ENCODE assay signal across 8 mouse cellular contexts in genomic region chr13:52977221-52977609, GRCm38 (mm10). TPM values are rescaled to one million over a fixed set of nuclear protein-coding genes. Genes with fewer than 3 reads are reported as not detected.
DNase-seq lines count a peak whose midpoint lies in the region; ATAC-seq and TF ChIP-seq lines count a peak whose summit lies in the region.

No protein-coding gene starts in this region.

- no peak for TF ChIP-seq POLR2A in small intestine, adult 2 months (IDR thresholded peaks at IDR 0.05; ENCODE audit: low read depth, low read length)

- H3K27ac ChIP-seq in heart, embryonic 10.5 days, result peak overlapping the region; percentile 56
- H3K27ac ChIP-seq in midbrain, embryonic 11.5 days (ENCODE audit: low read depth, low read length), result no peak overlapping the region
- H3K27ac ChIP-seq in midbrain, embryonic 10.5 days (replicated peaks), result no peak overlapping the region
- H3K27ac ChIP-seq in intestine, postnatal 0 days (ENCODE audit: low read depth, low read length), result no peak overlapping the region
- 0 out of 2 replicates have a peak overlapping the region, but pooled peaks have one; percentile 35 for H3K27ac ChIP-seq in small intestine, adult 2 months (ENCODE audit: insufficient read depth, low read depth, low read length)

- peaks cover 58% of the 10 kb centered on the region for H3K4me1 ChIP-seq in heart, embryonic 10.5 days
- peaks cover 17% of the 10 kb centered on the region for H3K4me1 ChIP-seq in midbrain, embryonic 11.5 days (ENCODE audit: control insufficient read depth, insufficient read depth, low read length)
- H3K4me1 ChIP-seq in midbrain, embryonic 10.5 days, result peaks cover 59% of the 10 kb centered on the region
- H3K4me1 ChIP-seq in intestine, postnatal 0 days (replicated peaks; ENCODE audit: control insufficient read depth, insufficient read depth, low read length), result peaks cover 25% of the 10 kb centered on the region; the same call in 1 of the 2 replicates
- H3K4me1 ChIP-seq in small intestine, adult 2 months (ENCODE audit: control insufficient read depth, insufficient read depth, insufficient read length, low read length), result peaks cover 28% of the 10 kb centered on the region

- H3K27me3 ChIP-seq in heart, embryonic 10.5 days (ENCODE audit: insufficient read depth, poor library complexity, severe bottlenecking), result no peaks in the 10 kb centered on the region
- H3K27me3 ChIP-seq in midbrain, embryonic 11.5 days (ENCODE audit: control insufficient read depth, insufficient read depth, low read length), result peaks cover 17% of the 10 kb centered on the region
- peaks cover 32% of the 10 kb centered on the region for H3K27me3 ChIP-seq in midbrain, embryonic 10.5 days (ENCODE audit: low read depth, poor library complexity, severe bottlenecking)
- H3K27me3 ChIP-seq in intestine, postnatal 0 days (replicated peaks; ENCODE audit: control insufficient read depth, insufficient read depth, low read length), result no peaks in the 10 kb centered on the region
- no peaks in the 10 kb centered on the region for H3K27me3 ChIP-seq in small intestine, adult 2 months (ENCODE audit: control insufficient read depth, insufficient read depth, low read length)

- no peak for TF ChIP-seq CTCF in intestine, postnatal 0 days (IDR thresholded peaks at IDR 0.05; ENCODE audit: low read depth)
- TF ChIP-seq CTCF in small intestine, adult 2 months (IDR thresholded peaks at IDR 0.05; ENCODE audit: extremely low read depth, insufficient read length, insufficient replicate concordance, low read depth, low read length), result no peak

- no peak for DNase-seq in heart, embryonic 10.5 days (ENCODE audit: low spot score)
- DNase-seq in heart, adult 8-10 months (ENCODE audit: low spot score), result no peak
- peak; percentile 84 for DNase-seq in midbrain, embryonic 11.5 days (ENCODE audit: low spot score, missing footprints)
- DNase-seq in midbrain, embryonic 10.5 days (ENCODE audit: low spot score), result no peak
- no peak for DNase-seq in cerebellum, adult 9-10 months
- no peak for DNase-seq in embryo, embryonic 10 days (ENCODE audit: low spot score)

- WGBS in heart, embryonic 10.5 days, result 54% methylated on average over 9 of the region's 9 CpGs
- WGBS in midbrain, embryonic 11.5 days, result 77% methylated on average over 9 of the region's 9 CpGs
- 77% methylated on average over 9 of the region's 9 CpGs for WGBS in midbrain, embryonic 10.5 days
- WGBS in intestine, postnatal 0 days, result 68% methylated on average over 9 of the region's 9 CpGs
- WGBS in small intestine, adult 2 months, result 88% methylated on average over 9 of the region's 9 CpGs

- H3K4me2 ChIP-seq in midbrain, embryonic 11.5 days, result no peak overlapping the region
- H3K4me2 ChIP-seq in intestine, postnatal 0 days (replicated peaks; ENCODE audit: low read depth), result peak overlapping the region; percentile 98

- peak overlapping the region; percentile 38; the same call in 1 of the 2 replicates for H3K4me3 ChIP-seq in heart, embryonic 10.5 days
- H3K4me3 ChIP-seq in midbrain, embryonic 11.5 days (ENCODE audit: low read depth, low read length), result no peak overlapping the region
- H3K4me3 ChIP-seq in midbrain, embryonic 10.5 days, result no peak overlapping the region
- no peak overlapping the region for H3K4me3 ChIP-seq in intestine, postnatal 0 days (ENCODE audit: low read depth, low read length)
- H3K4me3 ChIP-seq in small intestine, adult 2 months (ENCODE audit: low read depth, low read length), result no peak overlapping the region

- no peaks in the 10 kb centered on the region for H3K9me3 ChIP-seq in heart, embryonic 10.5 days
- no peaks in the 10 kb centered on the region for H3K9me3 ChIP-seq in midbrain, embryonic 11.5 days (ENCODE audit: control insufficient read depth, low read length)
- H3K9me3 ChIP-seq in midbrain, embryonic 10.5 days (replicated peaks), result no peaks in the 10 kb centered on the region
- no peaks in the 10 kb centered on the region for H3K9me3 ChIP-seq in intestine, postnatal 0 days (ENCODE audit: control insufficient read depth)

- H3K36me3 ChIP-seq in heart, embryonic 10.5 days, result no peaks in the 10 kb centered on the region
- H3K36me3 ChIP-seq in midbrain, embryonic 11.5 days (ENCODE audit: control insufficient read depth, insufficient read depth, low read length), result no peaks in the 10 kb centered on the region
- H3K36me3 ChIP-seq in midbrain, embryonic 10.5 days, result no peaks in the 10 kb centered on the region
- no peaks in the 10 kb centered on the region for H3K36me3 ChIP-seq in intestine, postnatal 0 days (ENCODE audit: control insufficient read depth, insufficient read depth)
- H3K36me3 ChIP-seq in small intestine, adult 2 months (ENCODE audit: control insufficient read depth, insufficient read depth, low read length), result no peaks in the 10 kb centered on the region

- no peak overlapping the region for H3K9ac ChIP-seq in midbrain, embryonic 11.5 days (ENCODE audit: low read length)
- H3K9ac ChIP-seq in intestine, postnatal 0 days (ENCODE audit: low read depth, low read length), result no peak overlapping the region

- no peak for ATAC-seq in midbrain, embryonic 11.5 days (ENCODE audit: low FRiP score)
- no peak for ATAC-seq in intestine, postnatal 0 days

RNA-seq across cellular contexts. Expression of gene Nfil3, which starts 3.7 kb away (rescaled TPM):
- 32.7 and 43.1 TPM in 2 replicates for polyA plus RNA-seq in heart, embryonic 10.5 days (2016; fragmentation: Nextera tagmentation; extraction: Ambion mirVana)
- total RNA-seq in heart, adult 8-10 months (2022), result 10 to 100 TPM; 11.5 to 23.7 (median 13.9) TPM
- polyA plus RNA-seq in midbrain, embryonic 11.5 days (2014; fragmentation: Nextera tagmentation; extraction: Ambion mirVana), result 18.3 and 19.3 TPM in 2 replicates
- polyA plus RNA-seq in midbrain, embryonic 10.5 days (2016; fragmentation: Nextera tagmentation; extraction: Ambion mirVana), result 16.3 and 16.5 TPM in 2 replicates
- 15.6 and 15.8 TPM in 2 replicates for polyA plus RNA-seq in intestine, postnatal 0 days (2015; fragmentation: Nextera tagmentation; extraction: Ambion mirVana)
- 3.8 and 9.2 TPM in 2 replicates for polyA plus RNA-seq in small intestine, adult 2 months (2012; rRNA removed)

RNA-seq across cellular contexts. Expression of gene Auh, which starts 47.7 kb away (rescaled TPM):
- polyA plus RNA-seq in heart, embryonic 10.5 days (2016; fragmentation: Nextera tagmentation; extraction: Ambion mirVana), result 44.9 and 53.3 TPM in 2 replicates
- 100 to 1,000 TPM; 149 to 181 (median 160) TPM for total RNA-seq in heart, adult 8-10 months (2022)
- 38.7 and 39.6 TPM in 2 replicates for polyA plus RNA-seq in midbrain, embryonic 11.5 days (2014; fragmentation: Nextera tagmentation; extraction: Ambion mirVana)
- 35.2 and 35.8 TPM in 2 replicates for polyA plus RNA-seq in midbrain, embryonic 10.5 days (2016; fragmentation: Nextera tagmentation; extraction: Ambion mirVana)
- 45.0 and 46.4 TPM in 2 replicates for polyA plus RNA-seq in intestine, postnatal 0 days (2015; fragmentation: Nextera tagmentation; extraction: Ambion mirVana)
- 5.9 and 14.9 TPM in 2 replicates for polyA plus RNA-seq in small intestine, adult 2 months (2012; rRNA removed)

Comparison
In these comparisons a context has a peak if more than half of its experiments do, and no peak if none do; other contexts are left out.
1. H3K27ac ChIP-seq: peak in heart, embryonic 10.5 days (single experiment) and small intestine, adult 2 months (single experiment); none in midbrain, embryonic 11.5 days (single experiment), midbrain, embryonic 10.5 days (single experiment) and intestine, postnatal 0 days (single experiment).